Mouse (Mus musculus): ENCODE data around the gene Ttc28.

The Ttc28 gene

DNA sequence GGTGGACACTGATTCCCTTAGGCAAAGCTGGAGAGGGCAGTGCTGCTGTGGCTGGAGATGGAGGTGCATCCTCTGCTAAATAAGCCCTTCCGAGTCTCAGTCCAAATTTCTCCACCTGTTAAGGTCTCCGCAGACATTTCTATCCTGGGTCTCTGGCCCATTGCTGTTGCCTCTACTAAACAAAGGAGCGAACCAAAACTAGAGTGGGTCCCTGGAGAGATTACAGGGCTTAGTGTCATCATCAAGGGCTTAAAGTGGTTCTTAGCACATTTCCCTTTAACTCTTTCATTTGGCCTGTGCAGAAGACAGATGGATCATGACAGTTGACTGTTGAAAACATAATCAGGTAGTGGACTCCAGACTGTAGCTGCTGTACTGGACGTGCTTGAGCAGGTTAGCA lies 9.0 kb downstream of the Ttc28 start:
- no peak for DNase-seq (ENCODE audit: low read depth)

- no peak for DNase-seq (ENCODE audit: low read depth)
Measured at GRCm38 (mm10) chr5:110889945-110890344, 10.3 kb downstream of the Ttc28 start.

DNA sequence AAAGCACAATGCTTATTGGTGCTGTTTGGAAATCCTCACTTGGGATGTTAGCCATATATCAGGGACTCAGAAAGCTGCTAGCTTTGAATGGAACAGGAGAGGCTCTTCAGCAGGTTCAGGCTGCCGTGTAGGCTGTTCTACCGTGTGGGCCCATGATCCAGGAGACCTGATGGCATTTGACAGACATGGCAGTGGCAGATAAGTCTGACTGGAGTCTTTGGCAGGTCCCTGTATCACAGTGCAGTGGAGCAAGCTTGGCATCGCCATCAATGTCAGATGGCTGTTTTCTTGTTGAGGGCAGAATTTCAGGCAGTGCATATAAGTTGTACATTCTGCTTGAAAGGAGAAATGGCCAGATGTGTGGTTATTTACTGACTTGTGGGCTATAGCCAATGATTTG lies 11.0 kb downstream of the Ttc28 start:
- no peak for DNase-seq (ENCODE audit: low read depth)

DNA sequence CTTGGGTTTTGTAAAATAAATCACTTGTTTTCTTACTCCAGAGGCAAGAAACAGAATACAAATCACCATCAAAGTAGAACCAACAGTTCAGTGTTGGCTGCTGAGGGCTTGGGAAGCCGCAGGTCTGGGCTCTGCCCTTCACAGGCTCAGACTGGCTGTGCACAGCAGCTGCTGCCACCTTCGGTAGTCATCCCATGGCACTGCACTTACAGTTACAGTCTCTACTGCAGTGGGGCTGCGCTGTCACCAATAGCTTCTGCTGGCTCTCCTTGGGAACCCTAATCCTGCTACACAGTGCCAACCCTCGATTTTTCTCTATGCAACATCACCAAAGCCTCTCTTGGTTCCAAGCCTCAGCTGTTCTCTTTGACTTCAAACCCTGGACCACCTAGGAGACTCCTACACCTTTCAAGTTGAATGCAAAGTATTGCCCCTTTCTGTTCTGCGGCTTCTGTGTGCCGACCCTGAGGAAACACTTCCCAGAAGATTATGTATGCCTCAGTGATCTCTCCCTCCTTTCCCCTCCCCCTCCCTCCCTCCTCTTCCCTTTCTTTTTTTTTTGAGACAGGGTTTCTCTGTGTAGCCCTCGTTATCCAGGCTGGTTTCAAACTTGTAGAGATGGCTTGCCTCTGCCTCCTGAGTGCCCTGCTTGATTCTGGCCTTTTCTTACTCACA lies 17.6 kb downstream of the Ttc28 start:
- no peak for DNase-seq (ENCODE audit: low read depth)

GRCm38 (mm10) chr5:110898169-110898568 lies 18.6 kb downstream of the Ttc28 start:
- no peak for DNase-seq (ENCODE audit: low read depth)

DNA sequence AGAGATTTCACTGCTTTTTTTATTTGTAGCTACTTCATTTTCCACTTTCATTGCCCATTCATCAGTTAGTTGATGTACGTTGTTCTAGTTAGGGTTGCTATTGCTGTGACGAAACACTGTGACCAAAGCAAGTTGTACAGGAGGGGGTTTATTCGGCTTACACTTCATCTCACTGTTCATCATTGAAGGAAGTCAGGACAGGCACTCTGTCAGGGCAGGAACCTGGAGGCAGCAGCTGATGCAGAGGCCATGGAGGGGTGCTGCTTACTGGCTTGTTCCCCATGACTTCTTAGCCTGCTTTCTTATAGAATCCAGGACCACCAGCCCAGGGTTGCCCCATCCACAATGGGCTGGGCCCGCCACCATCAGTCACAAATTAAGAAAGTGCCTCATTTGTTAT lies 19.2 kb downstream of the Ttc28 start:
- no peak for DNase-seq (ENCODE audit: low read depth)

GRCm38 (mm10) chr5:110900331-110900730 lies 20.7 kb downstream of the Ttc28 start:
- DNase-seq (ENCODE audit: low read depth), result no peak

GRCm38 (mm10) chr5:110906708-110907107 lies 27.1 kb downstream of the Ttc28 start:
- DNase-seq (ENCODE audit: low read depth), result no peak

DNA sequence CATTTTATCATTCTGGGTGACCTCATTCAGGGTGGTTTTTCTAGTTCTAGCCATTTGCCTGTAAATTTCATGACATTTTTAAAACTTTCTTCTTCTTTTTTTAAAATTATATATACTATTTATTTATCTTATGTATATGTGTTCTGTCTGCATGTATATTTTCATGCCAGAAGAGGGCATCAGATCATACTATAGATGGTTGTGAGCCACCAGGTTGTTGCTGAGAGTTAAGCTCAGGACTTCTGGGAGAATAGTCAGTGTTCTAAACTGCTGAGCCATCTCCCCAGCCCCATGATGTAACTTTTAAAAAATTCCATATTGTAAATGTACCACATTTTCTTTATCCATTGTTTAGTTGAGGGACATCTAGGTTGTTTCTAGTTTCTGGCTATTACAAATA lies 29.3 kb downstream of the Ttc28 start:
- no peak for DNase-seq (ENCODE audit: low read depth)

DNA sequence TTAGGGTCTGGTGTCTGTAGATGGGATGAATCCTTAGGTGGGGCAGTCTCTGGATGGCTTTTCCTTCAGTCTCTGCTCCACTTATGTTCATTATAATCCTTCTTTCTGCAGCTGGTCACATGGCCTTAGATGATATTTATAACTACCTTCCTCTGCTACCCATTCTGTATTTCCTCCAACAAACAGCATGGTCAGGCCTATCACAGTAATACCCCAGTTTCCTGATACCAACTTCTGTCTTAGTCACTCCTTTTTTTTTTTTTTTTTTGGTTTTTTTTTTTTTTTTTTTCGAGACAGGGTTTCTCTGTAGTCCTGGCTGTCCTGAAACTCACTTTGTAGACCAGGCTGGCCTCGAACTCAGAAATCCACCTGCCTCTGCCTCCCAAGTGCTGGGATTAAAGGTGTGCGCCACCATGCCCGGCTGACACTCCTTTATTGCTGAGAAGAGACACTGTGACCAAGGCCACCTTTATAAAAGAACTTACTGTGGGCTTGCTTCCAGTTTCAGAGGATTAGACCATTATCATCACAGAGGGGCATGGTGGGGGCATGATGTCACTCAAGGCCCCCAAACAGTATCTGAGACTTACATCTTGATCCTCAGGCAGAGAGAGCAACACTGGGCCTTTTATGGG lies 30.5 kb downstream of the Ttc28 start:
- DNase-seq (ENCODE audit: low read depth), result no peak

DNA sequence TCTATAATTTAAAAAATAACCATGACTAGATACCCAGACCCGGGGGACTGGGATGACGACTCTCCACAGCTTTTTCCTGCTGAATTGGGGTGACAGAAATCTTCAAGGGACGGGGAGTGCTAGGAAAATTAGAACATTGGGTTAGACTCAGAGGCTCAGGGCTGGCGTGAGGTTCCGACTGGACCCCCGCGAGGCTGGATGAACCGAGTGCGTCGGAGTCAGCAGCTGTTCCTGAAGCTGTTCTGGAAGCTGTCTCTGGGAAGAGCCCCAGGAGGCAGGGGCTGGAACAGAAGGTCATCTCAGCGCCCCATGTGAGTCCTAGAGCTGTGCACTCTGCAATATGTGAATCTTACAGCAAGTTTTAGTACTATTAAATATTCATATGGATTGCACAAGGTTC lies 35.3 kb downstream of the Ttc28 start:
- DNase-seq (ENCODE audit: low read depth), result no peak

- DNase-seq (ENCODE audit: low read depth), result no peak
Measured at GRCm38 (mm10) chr5:110916241-110916640, 36.6 kb downstream of the Ttc28 start.

GRCm38 (mm10) chr5:110919541-110919940 lies 39.9 kb downstream of the Ttc28 start:
- DNase-seq (ENCODE audit: low read depth), result no peak

- DNase-seq (ENCODE audit: low read depth), result no peak
Measured at GRCm38 (mm10) chr5:110923336-110923735, 43.7 kb downstream of the Ttc28 start.

DNA sequence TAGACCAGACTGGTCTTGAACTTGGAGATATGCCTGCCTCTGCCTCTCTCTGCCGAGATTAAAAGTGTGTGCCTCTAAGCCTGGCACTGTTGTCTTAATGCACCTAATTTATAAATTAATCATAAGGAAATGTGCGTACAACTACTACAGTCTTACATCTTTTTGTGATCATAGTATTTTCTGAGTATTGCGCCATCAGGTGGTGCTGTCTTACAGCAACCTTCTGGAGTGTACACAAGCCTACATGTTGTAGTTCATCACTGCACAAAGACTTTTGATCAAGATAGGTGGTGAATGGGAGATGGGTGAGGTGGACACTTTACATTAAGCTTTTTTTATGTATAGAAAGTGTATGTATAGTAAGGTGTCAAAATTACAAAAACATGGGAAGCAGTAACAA lies 45.0 kb downstream of the Ttc28 start:
- DNase-seq (ENCODE audit: low read depth), result no peak

DNA sequence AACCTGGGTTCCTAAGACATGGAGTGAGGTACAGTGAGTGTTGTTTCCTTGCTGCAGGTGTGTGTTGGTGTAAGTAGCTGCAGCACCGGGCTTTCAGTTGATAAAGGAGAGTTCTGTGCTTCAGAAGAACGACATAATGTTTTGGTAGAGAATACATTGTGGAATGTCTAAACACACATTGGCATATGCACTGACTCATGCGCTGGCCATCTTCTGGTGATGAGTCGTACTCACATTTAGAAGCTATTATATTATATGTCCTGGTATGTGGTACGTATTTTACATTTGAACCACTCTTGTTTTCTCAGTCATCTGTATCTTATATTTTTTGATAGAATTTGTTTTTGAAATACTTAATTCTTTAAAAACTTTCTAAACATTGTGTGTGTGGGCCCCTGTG lies 46.2 kb downstream of the Ttc28 start:
- DNase-seq (ENCODE audit: low read depth), result no peak

- no peak for DNase-seq (ENCODE audit: low read depth)
Measured at GRCm38 (mm10) chr5:110928289-110928688, 48.7 kb downstream of the Ttc28 start.

- no peak for DNase-seq (ENCODE audit: low read depth)
Measured at GRCm38 (mm10) chr5:110929306-110929705, 49.7 kb downstream of the Ttc28 start.

GRCm38 (mm10) chr5:110936606-110937005 lies 57.0 kb downstream of the Ttc28 start:
- DNase-seq (ENCODE audit: low read depth), result no peak

- no peak for DNase-seq (ENCODE audit: low read depth)
Measured at GRCm38 (mm10) chr5:110944326-110944725, 64.7 kb downstream of the Ttc28 start.

DNA sequence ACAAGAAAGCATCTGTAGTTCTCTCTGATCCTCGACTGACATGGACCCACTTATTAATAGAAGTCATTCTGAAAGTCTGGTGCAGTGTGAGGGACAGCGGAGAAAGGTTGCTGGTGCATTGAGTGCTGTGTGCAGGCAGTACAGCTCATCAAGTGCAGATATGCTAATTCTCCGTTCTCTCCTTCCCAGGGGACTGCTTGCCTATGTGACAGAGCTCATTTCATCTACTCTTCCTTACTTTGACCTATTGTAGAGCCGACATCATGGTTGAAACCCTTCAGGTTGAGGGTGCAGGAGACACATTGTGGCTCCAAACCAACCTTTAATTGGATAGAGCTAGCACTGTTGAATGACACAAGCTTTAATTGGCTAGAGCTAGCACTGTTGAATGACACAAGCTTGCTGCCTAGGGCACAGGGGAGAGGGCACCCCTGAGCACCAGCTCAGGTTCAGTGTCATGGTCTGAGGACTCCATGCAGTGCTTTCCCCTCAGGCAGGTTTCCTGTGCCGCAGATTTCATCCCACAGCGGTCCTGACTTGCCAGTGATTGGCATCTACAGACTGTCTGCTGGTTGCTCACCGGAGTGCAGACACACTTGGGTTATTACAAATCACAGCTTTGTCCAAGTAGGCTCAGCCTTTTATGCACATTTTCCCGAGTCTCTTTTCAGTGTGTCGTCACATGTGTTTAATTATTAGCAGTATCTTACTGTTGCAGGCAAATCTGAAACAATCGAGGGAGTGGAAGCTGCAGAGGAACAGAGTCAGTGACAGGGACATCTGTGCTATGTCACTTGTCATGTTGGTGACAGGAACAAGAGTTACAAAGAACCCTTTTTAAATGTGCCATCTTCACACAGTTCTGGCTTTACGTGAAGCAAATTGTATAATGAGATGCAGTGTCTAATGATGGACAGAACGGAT lies 69.1 kb downstream of the Ttc28 start:
- no peak for DNase-seq (ENCODE audit: low read depth)

- no peak for DNase-seq (ENCODE audit: low read depth)
Measured at GRCm38 (mm10) chr5:110949791-110950190, 70.2 kb downstream of the Ttc28 start.

GRCm38 (mm10) chr5:110958196-110958595 lies 78.6 kb downstream of the Ttc28 start:
- no peak for DNase-seq (ENCODE audit: low read depth)
